Mouse (Mus musculus) spleen, postnatal 4 days (tissue): ENCODE measurements around the gene Slc5a8.

Experiments
- DNase-seq, 2 experiments: peaks; one replicate each; pipeline ENCODE4 v3.0.0; 2022; ENCODE audit warnings: low spot score in 2 of 2

The Slc5a8 gene

DNA sequence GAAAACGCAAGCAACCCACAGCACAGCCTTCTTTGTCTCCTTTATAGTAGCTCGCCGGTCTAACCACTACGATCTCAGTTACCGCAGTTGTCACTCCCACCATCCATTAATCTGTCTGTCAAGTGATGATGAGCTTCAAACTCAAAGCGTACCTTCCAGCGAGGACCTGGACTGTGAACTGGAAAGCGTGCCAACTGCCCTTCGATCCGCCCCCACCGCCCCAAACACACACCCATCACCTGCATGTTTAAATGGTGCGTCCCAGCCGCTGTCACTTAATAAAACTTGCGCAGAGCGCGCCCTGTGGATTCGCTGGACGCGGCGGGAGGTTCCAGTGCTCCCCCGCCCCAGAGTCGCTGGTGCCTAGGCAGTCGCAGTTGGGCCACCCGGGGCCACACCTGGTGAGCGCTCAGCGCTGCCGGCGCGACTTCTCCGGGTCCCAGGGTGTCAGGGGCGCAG is at the start of gene Slc5a8:
Gene Slc5a8 (plus strand): TSS at position 361 of the 459 bp plus-strand sequence.
- no peak for DNase-seq

- DNase-seq = no peak
These were observed 36.8 kb upstream of the Slc5a8 start for GRCm38 (mm10) chr10:88848876-88849476.

- no peak for DNase-seq
These were observed 35.8 kb upstream of the Slc5a8 start for GRCm38 (mm10) chr10:88849976-88850375.

DNA sequence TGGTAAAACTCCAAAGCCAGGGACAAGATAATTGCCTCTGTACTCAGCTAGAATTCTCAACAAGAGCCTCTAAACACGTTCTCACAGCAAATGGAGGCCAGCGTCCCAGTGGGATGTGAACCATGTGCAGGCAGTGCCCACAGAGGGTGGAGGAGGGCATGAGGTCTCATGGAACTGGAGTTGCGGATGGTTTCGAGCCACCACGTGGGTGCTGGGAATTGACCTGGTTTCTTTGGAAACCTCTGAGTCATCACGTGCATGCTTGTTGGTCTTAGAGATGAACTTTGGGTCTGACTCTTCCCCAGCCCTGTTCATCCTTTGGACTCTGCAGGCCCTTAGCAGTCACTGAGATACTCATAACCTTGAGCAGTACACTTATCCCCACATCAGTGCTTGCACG is 32.5 kb upstream of the Slc5a8 start:
- no peak for DNase-seq

DNA sequence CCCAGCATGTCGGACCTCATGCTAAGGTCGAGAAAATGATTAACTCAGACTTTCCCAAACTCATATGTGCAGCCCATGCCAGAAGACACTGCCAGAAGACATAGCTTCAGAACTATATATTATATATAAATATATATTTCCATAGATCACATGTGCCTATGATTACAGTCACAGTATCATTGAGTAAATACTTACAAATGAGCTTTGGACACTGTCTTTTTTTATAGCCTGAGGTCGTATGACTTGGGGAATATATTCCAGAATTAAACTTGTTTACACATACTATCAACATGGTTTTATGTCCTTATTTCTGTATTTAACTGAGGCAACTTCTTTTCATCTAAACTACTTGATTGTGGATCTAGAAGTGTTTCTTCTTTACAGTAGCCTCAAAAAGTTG is 24.9 kb upstream of the Slc5a8 start:
- no peak for DNase-seq

- no peak for DNase-seq
These were observed 24.4 kb upstream of the Slc5a8 start for GRCm38 (mm10) chr10:88861416-88861815.

GRCm38 (mm10) chr10:88862293-88862692 is 23.5 kb upstream of the Slc5a8 start:
- DNase-seq = no peak

DNA sequence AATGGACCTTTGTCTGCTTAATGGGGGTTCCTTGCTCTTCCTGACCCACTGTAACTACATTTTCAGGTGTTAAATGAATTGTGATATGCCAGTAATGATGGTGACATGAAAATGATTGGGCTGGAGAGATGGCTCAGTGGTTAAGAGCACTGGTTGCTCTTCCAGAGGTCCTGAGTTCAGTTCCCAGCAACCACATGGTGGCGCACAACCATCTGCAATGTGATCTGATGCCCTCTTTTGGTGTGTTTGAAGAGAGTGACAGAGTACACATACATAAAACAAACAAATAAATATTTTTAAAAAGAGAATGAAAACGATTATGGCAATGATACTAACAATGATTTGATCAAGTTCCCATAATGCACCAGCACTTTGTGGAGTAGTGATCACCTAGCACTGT is 19.8 kb upstream of the Slc5a8 start:
- no peak for DNase-seq

GRCm38 (mm10) chr10:88874870-88875269 is 10.9 kb upstream of the Slc5a8 start:
- DNase-seq = no peak

- no peak for DNase-seq
These were observed 8.4 kb upstream of the Slc5a8 start for GRCm38 (mm10) chr10:88877421-88877820.

GRCm38 (mm10) chr10:88883721-88884120 is 2.1 kb upstream of the Slc5a8 start:
- DNase-seq = no peak

- no peak for DNase-seq
These were observed 956 bp upstream of the Slc5a8 start for GRCm38 (mm10) chr10:88884836-88885235.

DNA sequence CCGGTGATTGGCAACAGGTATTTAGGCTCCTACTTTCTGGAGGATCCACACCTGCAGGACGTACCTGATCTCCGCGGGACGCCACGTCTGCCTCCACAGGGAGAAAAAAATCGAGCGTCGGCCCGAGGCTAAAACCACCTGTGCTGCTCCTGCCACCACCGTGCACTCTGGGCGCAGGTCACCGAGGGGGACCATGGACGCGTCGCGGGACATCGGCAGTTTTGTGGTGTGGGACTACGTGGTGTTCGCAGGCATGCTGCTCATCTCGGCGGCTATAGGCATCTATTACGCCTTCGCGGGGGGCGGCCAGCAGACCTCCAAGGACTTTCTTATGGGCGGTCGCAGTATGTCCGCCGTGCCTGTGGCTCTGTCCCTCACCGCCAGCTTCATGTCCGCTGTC is 322 bp downstream of the Slc5a8 start:
- no peak for DNase-seq

- no peak for DNase-seq
These were observed 2.6 kb downstream of the Slc5a8 start for GRCm38 (mm10) chr10:88888376-88888775.

DNA sequence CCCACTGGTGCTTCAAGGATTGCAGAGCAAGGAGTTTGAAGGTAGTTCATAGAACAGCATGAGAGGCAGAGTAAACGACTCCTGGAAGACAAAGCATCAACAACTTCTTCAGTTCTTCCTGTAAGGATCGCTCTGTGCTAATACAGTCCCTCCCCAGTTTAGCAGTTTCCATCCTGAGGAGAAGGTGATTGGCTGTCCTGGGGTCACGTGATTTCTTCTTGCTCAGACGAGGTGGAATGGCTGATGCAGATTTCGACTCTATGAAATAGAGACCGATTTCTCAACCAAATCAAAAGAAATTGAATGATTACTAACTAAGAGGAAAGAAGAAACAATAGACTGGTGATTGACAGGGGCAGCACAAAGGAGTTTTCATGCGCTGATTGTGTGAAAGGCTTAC is 5.6 kb downstream of the Slc5a8 start:
- DNase-seq = no peak

DNA sequence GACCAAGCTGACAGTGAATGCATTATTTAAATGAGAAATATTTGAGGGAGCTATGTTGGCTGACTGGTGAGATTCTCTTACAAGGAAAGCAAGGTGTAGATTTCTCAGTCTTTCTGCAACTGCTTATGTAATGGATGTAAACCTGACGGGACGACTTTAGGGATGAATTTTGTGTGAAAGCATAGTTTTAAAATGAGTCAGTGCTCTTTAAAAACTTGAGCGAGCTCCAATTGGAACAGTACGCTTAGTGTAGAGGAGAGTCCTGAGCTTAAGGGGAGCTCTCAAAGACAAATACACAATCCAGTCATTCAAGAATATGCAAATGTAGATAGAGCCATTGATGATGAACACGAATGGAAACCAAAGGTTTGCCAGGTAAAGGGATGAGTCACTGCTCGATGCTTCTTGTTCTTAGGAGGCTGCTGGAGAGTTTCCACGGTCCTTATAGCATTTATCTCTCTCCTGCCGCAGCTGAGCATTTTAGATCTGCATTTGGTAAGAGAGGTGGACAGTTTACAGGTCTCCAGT is 6.8 kb downstream of the Slc5a8 start:
- DNase-seq = no peak

GRCm38 (mm10) chr10:88897032-88897431 is 11.2 kb downstream of the Slc5a8 start:
- no peak for DNase-seq

GRCm38 (mm10) chr10:88949649-88950296 is 64.0 kb downstream of the Slc5a8 start:
- no peak for DNase-seq

GRCm38 (mm10) chr10:88950297-88950653 is 64.5 kb downstream of the Slc5a8 start:
- DNase-seq = no peak

GRCm38 (mm10) chr10:88960791-88961190 is 75.0 kb downstream of the Slc5a8 start:
- DNase-seq = no peak

DNA sequence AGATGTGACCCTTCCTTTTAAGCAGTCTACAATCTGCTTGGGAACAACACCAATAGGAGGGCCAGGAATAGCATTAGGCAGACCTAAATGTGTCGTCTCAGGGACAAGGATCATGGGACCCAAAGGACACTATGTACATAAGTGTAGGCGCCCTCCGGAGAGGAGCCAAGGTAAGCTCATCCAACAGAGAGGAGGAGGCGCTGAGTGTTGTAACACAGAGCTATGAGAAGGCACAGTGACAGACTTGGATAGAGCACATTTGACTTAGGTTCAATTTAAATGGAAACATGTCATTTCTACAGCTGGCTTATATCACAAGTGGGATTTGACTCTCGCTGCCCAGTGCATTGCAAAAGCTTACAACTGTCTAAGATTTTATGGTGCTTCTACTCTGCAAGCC is 82.8 kb downstream of the Slc5a8 start:
- no peak for DNase-seq

- no peak for DNase-seq
These were observed 85.3 kb downstream of the Slc5a8 start for GRCm38 (mm10) chr10:88970951-88971725.

DNA sequence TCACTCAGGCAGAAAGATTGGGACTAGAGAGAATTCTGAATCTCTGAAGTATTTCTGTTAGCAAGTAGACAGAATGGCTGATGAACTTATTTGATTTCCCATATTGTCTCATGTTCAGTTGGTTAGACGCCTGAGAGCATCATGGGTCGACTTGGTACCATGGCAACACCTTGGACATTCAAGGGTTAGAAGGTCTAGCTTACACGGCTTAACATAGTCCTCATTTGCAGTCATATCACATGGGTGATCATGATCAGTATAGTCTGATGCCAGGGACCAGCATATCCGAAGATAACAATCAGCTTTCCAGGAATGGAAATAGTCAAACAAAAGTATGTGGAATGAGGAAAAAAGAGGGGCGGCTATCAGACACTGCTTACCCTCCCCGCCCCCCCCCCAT is 93.1 kb downstream of the Slc5a8 start:
- DNase-seq = no peak
